Mouse (Mus musculus): ENCODE data around the gene Grm5. TPM values are rescaled to one million over a fixed set of nuclear protein-coding genes. Genes with fewer than 3 reads are reported as not detected.

Gene Grm5
- polyA plus RNA-seq, 1 experiment from 2014 or later = 2.2 TPM

DNA sequence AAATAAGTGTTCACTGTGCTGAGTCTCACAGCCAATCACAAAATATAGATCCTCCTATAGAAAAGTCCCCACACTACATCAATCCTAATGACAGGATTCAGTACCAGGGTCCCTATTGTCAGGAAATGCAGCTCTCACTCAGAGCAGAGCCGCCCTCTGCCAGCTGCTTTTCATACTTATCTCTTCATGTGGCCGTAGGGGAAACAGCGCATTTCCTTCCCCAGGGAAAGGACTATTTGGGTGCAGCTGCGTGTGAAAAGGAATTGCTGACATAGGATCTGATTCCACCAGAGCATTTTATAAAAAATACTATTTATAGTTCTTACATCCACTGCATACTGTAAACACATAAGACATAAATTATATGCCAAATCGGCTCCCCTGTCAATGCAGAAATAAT, 354.3 kb downstream of the Grm5 start:
- peak; percentile 73 for ATAC-seq (ENCODE audit: low FRiP score)
- WGBS = 30% methylated on average over 5 of the region's 5 CpGs

DNA sequence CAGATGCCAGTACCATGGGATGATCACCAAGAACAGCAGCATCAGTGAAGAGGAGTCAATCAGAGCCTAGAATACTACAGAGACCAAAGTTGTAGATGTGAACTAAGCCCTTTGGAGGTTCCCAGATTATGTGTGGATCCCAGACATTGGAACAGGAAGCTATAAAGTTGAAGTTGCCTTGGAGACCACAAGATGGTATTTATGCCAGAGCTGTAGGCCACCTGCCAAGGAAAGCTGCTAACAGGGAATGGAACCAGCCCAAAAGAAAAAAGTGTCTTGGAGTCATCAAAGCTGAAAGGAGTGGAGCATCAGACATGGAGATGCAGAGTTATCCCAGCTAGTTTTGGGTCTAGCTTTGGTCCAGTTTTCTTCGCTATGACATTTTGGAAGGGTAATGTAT, 366.2 kb downstream of the Grm5 start:
- Histone ChIP-seq H3K4me3 (no peak overlapping the region), H3K27ac (no peak overlapping the region), H3K4me1 (no peaks in the 10 kb centered on the region), H3K27me3 (no peaks in the 10 kb centered on the region), H3K9ac (no peak overlapping the region), H3K4me2 (replicated peaks) (no peak overlapping the region), H3K9me3 (replicated peaks) (no peaks in the 10 kb centered on the region), H3K36me3 (no peaks in the 10 kb centered on the region)
- WGBS = 93% methylated on average over 1 of the region's 1 CpGs
- ATAC-seq (ENCODE audit: low FRiP score) = no peak

More for the DNA sequence above, 354.3 kb downstream of the Grm5 start:
- Histone ChIP-seq H3K9ac (no peak overlapping the region), H3K27me3 (no peaks in the 10 kb centered on the region), H3K4me1 (no peaks in the 10 kb centered on the region), H3K4me2 (replicated peaks) (no peak overlapping the region), H3K4me3 (no peak overlapping the region), H3K27ac (no peak overlapping the region), H3K9me3 (replicated peaks) (no peaks in the 10 kb centered on the region), H3K36me3 (no peaks in the 10 kb centered on the region)

DNA sequence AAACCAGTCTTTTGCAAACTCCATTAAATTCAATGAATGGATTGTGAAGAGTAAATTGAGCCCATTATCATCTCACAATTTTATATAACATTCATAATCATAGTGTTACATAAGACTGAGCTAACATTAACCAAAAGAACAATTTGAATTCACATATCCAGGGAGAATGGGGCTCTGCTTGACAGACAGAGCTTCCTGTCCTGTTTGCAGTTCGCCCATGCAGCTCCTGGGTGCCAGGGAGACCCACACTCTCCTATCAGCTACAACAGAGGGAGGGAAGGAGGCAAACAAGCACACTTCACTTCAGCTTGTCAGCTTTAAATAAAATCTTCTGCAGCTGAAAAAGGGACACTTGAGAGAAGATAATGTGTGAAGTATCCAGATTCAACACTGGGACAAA, 389.2 kb downstream of the Grm5 start:
- no peaks in the 10 kb centered on the region for H3K27me3 ChIP-seq
- 50% methylated on average over 1 of the region's 1 CpGs for WGBS
- no peaks in the 10 kb centered on the region for H3K4me1 ChIP-seq
- no peaks in the 10 kb centered on the region for H3K9me3 ChIP-seq (replicated peaks)
- H3K27ac ChIP-seq = no peak overlapping the region
- no peaks in the 10 kb centered on the region for H3K36me3 ChIP-seq
- H3K4me3 ChIP-seq = no peak overlapping the region
- H3K4me2 ChIP-seq (replicated peaks) = no peak overlapping the region
- no peak for ATAC-seq (ENCODE audit: low FRiP score)
- H3K9ac ChIP-seq = no peak overlapping the region

DNA sequence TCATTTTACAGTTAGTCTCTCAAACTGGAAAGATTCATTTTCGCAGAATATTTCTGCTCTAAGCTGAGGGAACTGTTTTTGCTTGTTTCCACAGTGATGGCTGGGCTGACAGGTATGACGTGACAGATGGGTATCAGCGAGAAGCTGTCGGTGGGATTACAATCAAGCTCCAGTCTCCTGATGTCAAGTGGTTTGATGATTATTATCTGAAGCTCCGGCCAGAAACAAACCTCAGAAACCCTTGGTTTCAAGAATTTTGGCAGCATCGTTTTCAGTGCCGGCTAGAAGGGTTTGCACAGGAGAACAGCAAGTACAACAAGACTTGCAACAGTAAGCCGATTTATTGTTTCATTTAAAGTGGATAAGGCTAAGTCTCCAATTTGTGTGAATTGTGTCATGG, 391.1 kb downstream of the Grm5 start:
- Histone ChIP-seq H3K27ac (no peak overlapping the region), H3K4me1 (no peaks in the 10 kb centered on the region), H3K27me3 (no peaks in the 10 kb centered on the region), H3K4me3 (no peak overlapping the region), H3K9ac (no peak overlapping the region), H3K4me2 (replicated peaks) (no peak overlapping the region), H3K9me3 (replicated peaks) (no peaks in the 10 kb centered on the region), H3K36me3 (no peaks in the 10 kb centered on the region)
- ATAC-seq (ENCODE audit: low FRiP score) = no peak
- 74% methylated on average over 8 of the region's 8 CpGs for WGBS

DNA sequence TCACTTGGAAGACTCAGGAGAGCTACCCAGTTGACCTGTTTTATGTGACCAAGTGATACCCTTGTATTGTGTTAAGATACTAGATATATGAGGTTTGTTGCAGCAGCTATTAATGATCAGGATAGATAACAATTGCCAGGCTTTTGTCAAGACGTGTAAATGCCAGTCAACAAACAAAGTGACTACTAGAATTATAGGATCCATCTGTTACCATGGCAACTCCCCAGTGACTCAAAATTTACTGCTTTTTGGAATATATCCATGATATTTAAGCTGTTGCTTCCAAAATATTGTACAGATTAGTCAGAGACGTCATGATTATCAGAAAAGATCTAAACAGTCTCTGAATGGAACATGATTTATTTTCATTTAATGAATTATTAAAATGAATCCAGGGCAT, 399.5 kb downstream of the Grm5 start:
- H3K4me2 ChIP-seq (replicated peaks) = no peak overlapping the region
- H3K4me3 ChIP-seq = no peak overlapping the region
- H3K27ac ChIP-seq = no peak overlapping the region
- H3K9me3 ChIP-seq (replicated peaks) = no peaks in the 10 kb centered on the region
- WGBS = 78% methylated on average over 2 of the region's 2 CpGs
- no peak overlapping the region for H3K9ac ChIP-seq
- H3K27me3 ChIP-seq = no peaks in the 10 kb centered on the region
- no peak for ATAC-seq (ENCODE audit: low FRiP score)
- no peaks in the 10 kb centered on the region for H3K36me3 ChIP-seq
- H3K4me1 ChIP-seq = no peaks in the 10 kb centered on the region

DNA sequence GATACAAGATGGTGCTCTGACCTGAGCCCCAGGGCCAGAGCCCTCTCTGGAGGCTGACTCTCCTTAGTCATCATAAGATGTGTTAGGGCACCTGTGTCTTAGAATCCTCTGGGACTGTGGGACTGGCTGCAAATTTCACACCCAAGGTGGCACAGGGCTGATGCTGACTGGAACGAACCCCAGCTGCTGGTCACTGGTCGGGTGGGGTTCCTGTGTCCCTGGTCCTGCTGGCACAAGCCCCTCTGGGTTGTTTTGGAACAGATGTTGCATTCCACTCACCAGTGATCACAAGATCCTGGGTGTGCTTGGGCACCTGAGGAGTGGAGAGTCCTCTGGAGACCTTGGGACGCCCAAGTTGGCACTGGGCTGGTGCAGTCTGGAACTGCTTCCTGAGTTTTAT, 430.5 kb downstream of the Grm5 start:
- no peak overlapping the region for H3K27ac ChIP-seq
- no peak for ATAC-seq (ENCODE audit: low FRiP score)
- H3K4me3 ChIP-seq = no peak overlapping the region
- 82% methylated on average over 3 of the region's 3 CpGs for WGBS
- H3K9me3 ChIP-seq (replicated peaks) = no peaks in the 10 kb centered on the region
- H3K9ac ChIP-seq = no peak overlapping the region
- no peaks in the 10 kb centered on the region for H3K36me3 ChIP-seq
- H3K4me2 ChIP-seq (replicated peaks) = no peak overlapping the region
- no peaks in the 10 kb centered on the region for H3K4me1 ChIP-seq
- H3K27me3 ChIP-seq = no peaks in the 10 kb centered on the region

DNA sequence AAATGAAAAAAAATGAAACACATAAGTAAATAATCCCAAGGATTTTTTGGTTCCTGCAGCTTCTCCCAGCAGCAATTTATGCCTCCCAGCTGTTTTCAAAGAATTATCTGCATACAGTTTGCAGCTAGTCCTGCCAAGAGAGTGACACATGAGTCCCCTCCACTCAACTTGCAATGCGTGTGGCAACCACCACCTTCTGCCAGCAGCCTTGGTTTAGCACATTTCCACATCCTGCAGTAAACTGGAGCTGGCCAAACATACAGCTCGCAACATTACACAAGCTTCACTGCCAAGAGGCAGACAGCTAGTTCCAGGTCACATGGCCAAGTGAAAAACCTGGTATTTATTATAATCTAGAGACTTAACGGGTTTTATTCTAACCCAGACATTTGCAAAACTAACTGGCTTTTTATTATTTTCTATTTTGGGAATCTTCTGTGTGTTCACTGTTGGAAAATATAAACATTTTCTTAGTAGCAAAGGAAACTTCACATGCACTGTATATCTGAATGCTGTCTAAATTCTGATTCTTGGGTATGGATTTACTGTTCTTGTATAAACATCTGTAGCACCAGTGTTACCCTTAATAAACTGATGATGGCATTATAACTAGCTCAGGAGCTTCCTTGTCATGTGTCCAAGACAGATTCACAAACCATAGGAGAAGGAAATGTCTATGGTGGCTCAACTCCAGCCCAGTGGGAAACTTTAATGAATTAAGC, 443.6 kb downstream of the Grm5 start:
- Histone ChIP-seq H3K27me3 (no peaks in the 10 kb centered on the region), H3K4me1 (no peaks in the 10 kb centered on the region), H3K27ac (no peak overlapping the region), H3K9ac (no peak overlapping the region), H3K4me3 (no peak overlapping the region), H3K36me3 (no peaks in the 10 kb centered on the region), H3K9me3 (replicated peaks) (no peaks in the 10 kb centered on the region), H3K4me2 (replicated peaks) (no peak overlapping the region)
- ATAC-seq (ENCODE audit: low FRiP score) = no peak
- 70% methylated on average over 3 of the region's 3 CpGs for WGBS

DNA sequence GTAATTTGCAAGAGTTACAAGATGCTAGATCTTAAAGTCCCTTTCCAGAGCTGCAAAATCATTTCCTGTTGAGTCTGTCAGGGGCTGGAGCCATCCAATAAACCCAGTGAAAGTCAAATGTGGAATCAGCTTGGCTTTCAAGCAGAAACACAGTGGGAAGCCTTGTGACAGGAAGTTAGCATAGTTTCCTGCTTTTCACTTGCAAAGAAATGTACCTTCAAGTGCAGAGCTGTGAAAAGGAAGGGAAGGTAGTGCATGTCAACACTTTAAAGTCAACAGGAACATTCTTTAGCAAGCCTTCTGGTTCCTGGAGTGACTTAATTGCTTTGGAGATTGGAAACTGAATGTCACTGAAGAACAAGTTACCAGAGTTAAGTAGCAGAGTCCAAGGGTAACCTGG, 463.4 kb downstream of the Grm5 start:
- Histone ChIP-seq H3K4me1 (no peaks in the 10 kb centered on the region), H3K4me2 (replicated peaks) (no peak overlapping the region), H3K9me3 (replicated peaks) (no peaks in the 10 kb centered on the region), H3K36me3 (no peaks in the 10 kb centered on the region), H3K4me3 (no peak overlapping the region), H3K27me3 (no peaks in the 10 kb centered on the region), H3K27ac (no peak overlapping the region), H3K9ac (no peak overlapping the region)
- no peak for ATAC-seq (ENCODE audit: low FRiP score)

DNA sequence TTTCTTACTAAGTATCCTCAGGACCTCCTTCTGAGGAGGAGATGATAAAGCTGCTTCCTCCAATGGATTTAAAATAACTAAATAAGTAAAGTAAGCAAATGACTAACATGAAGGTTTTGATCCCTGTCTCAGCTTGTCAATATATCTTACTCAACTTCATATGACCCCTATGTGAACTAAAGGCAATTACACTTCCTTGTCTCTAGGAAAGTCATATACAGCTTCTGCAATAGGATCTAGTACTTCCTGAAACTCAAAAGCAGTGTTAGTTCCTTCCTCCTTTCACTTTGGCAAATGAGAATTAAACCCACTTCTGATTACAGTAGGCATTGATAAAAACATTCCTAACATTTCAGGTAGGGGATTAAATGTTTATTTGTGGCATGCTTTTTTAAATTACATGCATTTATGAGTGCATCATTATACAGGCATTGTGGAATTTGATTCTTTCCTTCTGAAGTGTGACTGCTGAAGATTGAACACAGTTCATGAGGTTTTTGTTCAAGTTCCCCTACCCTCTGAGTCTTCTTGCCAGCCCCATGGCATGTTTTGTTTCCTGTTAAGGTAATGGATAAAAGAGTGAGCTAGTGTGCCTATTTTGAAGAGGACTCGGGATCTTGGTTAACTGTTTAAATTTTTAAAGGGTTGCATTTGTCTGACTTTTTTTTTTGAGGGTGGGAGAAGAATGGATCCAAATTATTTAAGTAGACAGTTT, 470.4 kb downstream of the Grm5 start:
- H3K36me3 ChIP-seq = no peaks in the 10 kb centered on the region
- H3K4me1 ChIP-seq = no peaks in the 10 kb centered on the region
- no peak overlapping the region for H3K4me3 ChIP-seq
- H3K27ac ChIP-seq = no peak overlapping the region
- 77% methylated on average over 1 of the region's 1 CpGs for WGBS
- no peak overlapping the region for H3K9ac ChIP-seq
- H3K4me2 ChIP-seq (replicated peaks) = no peak overlapping the region
- no peaks in the 10 kb centered on the region for H3K27me3 ChIP-seq
- ATAC-seq (ENCODE audit: low FRiP score) = no peak
- no peaks in the 10 kb centered on the region for H3K9me3 ChIP-seq (replicated peaks)

DNA sequence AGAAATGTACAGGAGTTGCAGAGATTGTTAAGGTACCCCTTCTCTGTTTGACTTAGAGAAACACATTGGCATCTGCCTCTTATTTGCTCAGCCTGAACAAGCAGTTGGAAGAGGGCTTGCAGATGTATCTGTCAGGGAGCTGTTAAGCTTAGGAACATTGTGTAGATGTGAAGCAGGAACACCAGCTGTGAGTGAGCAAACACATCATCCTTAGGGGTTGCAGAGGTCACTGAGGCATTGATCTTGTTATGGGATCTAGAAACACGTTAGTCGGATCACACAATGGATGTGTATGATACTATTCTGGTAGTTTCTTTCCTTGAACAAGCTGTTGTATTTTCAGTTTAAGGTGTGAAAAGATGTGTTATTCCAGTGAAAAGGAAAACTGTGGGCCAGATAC, 472.5 kb downstream of the Grm5 start:
- H3K36me3 ChIP-seq = no peaks in the 10 kb centered on the region
- no peaks in the 10 kb centered on the region for H3K27me3 ChIP-seq
- no peaks in the 10 kb centered on the region for H3K9me3 ChIP-seq (replicated peaks)
- H3K27ac ChIP-seq = no peak overlapping the region
- H3K4me3 ChIP-seq = no peak overlapping the region
- H3K4me2 ChIP-seq (replicated peaks) = no peak overlapping the region
- WGBS = 37% methylated on average over 2 of the region's 2 CpGs
- H3K9ac ChIP-seq = no peak overlapping the region
- ATAC-seq (ENCODE audit: low FRiP score) = no peak
- no peaks in the 10 kb centered on the region for H3K4me1 ChIP-seq

DNA sequence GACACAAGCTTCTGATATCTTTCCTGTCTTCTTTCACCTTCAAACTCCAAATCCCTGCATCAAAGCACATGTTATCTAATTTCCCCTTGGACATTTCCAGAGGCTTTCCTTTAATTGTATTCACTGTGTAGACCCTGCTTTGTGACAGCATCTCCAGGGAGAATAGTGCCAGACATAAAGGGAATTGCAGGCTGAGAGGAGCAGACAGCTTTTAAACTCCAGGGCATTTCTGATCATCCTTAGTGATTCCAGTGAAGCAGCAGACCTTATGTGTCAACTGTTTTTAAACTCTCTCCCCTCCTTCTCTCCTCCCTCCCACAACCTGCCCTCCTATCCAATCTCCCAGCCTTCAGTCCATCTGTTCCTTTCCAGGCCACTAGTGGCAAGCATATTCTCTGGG, 507.1 kb downstream of the Grm5 start:
- Histone ChIP-seq H3K4me3 (no peak overlapping the region), H3K27me3 (no peaks in the 10 kb centered on the region), H3K27ac (no peak overlapping the region), H3K9me3 (replicated peaks) (0 out of 2 replicates have a peak, but pooled peaks cover 5% of the 10 kb centered on the region), H3K9ac (no peak overlapping the region), H3K36me3 (no peaks in the 10 kb centered on the region), H3K4me1 (no peaks in the 10 kb centered on the region), H3K4me2 (replicated peaks) (no peak overlapping the region)
- ATAC-seq (ENCODE audit: low FRiP score) = peak; percentile 32; the same call in 1 of the 2 replicates

DNA sequence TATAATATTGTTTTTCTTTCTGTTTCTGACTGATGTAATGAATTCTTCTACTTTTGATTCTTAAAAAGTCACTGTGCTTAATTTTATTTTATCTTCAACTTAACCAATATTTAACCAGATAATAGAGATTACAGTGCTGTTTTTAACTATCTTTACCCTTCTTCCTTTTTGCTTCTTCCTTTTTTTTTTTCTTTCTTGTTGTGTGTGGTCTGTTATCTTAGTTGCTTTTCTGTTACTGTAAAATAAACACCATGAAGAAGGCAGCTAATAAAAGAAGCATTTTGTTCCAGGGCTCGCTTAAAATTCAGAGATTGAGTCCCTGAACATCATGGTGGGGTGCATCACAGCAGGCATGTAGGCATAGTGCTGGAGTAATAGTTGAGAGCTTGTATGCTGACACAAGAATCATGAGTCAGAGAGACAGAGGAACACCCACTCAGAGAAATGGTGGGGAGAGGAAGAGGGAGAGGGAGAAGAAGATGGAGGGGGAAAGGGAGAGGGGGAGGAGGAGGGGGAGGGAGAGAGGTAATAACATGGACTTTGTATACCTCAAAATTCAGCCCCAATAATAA, 512.7 kb downstream of the Grm5 start:
- H3K27ac ChIP-seq = no peak overlapping the region
- no peak overlapping the region for H3K4me2 ChIP-seq (replicated peaks)
- WGBS = 50% methylated on average over 1 of the region's 1 CpGs
- H3K9ac ChIP-seq = no peak overlapping the region
- no peaks in the 10 kb centered on the region for H3K27me3 ChIP-seq
- ATAC-seq (ENCODE audit: low FRiP score) = no peak
- H3K4me1 ChIP-seq = no peaks in the 10 kb centered on the region
- H3K36me3 ChIP-seq = no peaks in the 10 kb centered on the region
- H3K9me3 ChIP-seq (replicated peaks) = no peaks in the 10 kb centered on the region
- H3K4me3 ChIP-seq = no peak overlapping the region

DNA sequence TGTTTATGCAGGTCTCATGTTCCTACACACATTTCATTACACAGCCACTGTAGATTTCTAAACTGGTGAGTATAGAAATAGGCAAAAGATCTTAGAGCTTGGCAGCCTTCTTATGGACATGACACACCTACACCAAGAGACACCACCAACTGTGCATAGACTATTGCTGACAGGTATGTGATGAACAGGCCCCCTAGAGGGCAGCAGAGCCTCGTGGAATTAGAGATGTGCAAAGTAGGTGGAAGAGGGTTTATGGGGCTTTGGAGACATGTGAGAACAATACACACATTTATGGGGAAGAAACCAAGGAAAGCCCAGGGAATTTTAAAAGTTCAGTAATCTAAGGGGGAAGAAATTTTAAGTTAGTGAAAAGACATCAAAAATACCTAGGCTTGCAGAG, 513.7 kb downstream of the Grm5 start:
- whole genome bisulfite sequencing = 23% methylated on average over 1 of the region's 1 CpGs
- Histone ChIP-seq H3K36me3 (no peaks in the 10 kb centered on the region), H3K4me3 (no peak overlapping the region), H3K4me2 (replicated peaks) (no peak overlapping the region), H3K9ac (no peak overlapping the region), H3K9me3 (replicated peaks) (no peaks in the 10 kb centered on the region), H3K27me3 (no peaks in the 10 kb centered on the region), H3K4me1 (no peaks in the 10 kb centered on the region), H3K27ac (no peak overlapping the region)
- peak; percentile 81; the same call in 1 of the 2 replicates for ATAC-seq (ENCODE audit: low FRiP score)

Data from hindbrain, embryonic 12.5 days (tissue).